Mouse (Mus musculus) adrenal gland, postnatal 4 days (tissue): ENCODE results near the gene Tarsl2. TPM values are rescaled to one million over a fixed set of nuclear protein-coding genes. Genes with fewer than 3 reads are reported as not detected.
A peak's percentile ranks its signal among the peaks of the same experiment; 100 is the strongest.

Source experiments
- DNase-seq, 2 experiments: peaks; one replicate each; pipeline ENCODE4 v3.0.0; 2021 to 2022; ENCODE audit warnings: low spot score in 2 of 2, mixed read lengths in 2 of 2
- total RNA-seq, 2 experiments: library from RNA; stranded (reverse); gene quantifications; 2 replicates each; pipeline ENCODE4 v1.2.3; 2021

Gene Tarsl2
- total RNA-seq, 2 experiments from 2014 or later, result 27.1 to 29.2 TPM

DNA sequence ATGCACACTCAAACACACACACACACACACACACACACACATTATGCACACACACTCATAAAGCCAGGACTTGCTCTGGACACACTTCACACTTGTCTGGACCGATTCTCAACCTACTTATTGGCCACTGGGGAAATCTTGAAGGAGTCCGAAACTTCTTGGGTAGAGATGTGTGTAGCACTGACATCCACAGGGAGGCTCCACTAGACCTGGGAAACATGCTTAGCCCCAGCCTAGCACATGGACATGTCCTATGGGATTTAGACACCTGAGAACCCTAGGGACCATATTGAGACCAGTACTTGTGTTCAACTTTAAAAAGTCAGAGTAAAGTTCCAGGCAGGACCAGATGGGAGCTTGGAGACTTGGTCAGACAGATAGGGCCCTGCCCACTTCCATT lies 89.3 kb downstream of the Tarsl2 start:
- no peak for DNase-seq

DNA sequence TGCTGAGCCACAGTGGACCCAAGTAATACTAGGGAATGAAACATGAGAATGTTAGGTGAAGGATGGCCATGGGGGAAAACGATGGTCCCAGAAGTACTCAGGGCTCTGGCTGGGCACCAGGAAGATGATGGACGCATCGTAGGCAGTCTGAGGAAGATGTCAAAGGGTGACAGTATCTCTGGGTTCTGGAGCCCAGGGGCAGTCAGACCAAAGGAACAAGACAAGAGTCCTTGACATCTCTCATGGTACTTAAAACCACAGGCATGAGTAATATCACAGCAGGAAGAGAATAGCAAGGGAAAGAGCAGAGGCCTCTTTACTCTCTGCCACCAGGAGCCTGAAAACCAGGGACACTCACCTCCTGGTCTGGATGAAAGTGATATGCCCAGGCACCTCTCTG lies 90.6 kb downstream of the Tarsl2 start:
- DNase-seq, result no peak

DNA sequence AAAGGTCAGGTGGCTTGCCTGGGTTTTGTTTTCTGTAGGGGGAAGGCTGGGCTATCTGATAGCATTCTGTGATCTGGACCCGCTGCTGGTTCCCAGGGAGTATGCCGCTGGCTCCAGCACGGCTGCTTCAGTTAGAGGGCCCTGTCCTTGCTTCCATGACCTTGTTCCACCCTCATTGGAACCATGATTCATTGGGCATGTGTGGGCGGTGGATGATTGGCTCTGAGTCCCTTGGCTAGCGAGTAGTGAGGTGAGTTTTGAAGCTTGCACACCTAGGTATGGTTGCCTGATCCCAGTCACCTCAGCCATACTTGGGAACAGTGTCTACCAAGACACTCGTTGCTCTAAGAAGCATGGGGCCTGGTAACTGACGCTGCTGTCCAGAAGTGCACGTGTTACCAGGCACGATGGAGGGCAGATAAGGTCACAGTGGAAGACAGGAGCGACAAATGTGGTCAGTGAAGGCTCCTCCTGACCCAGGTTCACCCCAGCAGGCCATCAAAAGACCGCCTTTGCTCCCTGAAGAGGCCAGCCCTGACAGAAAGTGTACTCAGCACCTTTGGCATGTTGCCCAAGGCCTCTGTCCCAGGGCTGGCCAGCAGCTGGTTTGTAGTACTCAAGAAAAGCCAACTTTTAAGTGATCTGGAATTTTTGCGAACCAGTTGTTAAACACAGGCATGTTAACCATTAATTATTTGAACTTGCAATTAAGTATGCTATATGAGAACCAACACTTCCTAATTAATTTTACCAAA lies 92.8 kb downstream of the Tarsl2 start:
- peak; percentile 22 to 66 for DNase-seq

Other genes with a start within 250 kb of the Tarsl2 start
- 100 to 1,000 TPM; 103 to 124 TPM for gene Tjp1, start 117.1 kb upstream of the Tarsl2 start, total RNA-seq
- 10 to 100 TPM; 41.9 to 44.3 TPM for gene Tm2d3, start 46.3 kb downstream of the Tarsl2 start, total RNA-seq
- 10 to 100 TPM; 15.9 to 18.9 TPM for gene Pcsk6, start 216.8 kb downstream of the Tarsl2 start, total RNA-seq